Mouse (Mus musculus) embryonic fibroblast, embryonic 13.5 days (primary cell): ENCODE measurements around the gene Rab37. TPM values are rescaled to one million over a fixed set of nuclear protein-coding genes. Genes with fewer than 3 reads are reported as not detected.

ENCODE experiments used
- H3K27ac ChIP-seq: 2 replicates; pipeline ENCODE4 v1.5.1; 2012; ENCODE audit warnings: low read length, control low read depth, inconsistent platforms; ENCODE audit not compliant: insufficient read depth
- H3K4me1 ChIP-seq: 2 replicates; pipeline ENCODE4 v1.6.1; 2011; ENCODE audit warnings: low read length; ENCODE audit not compliant: control insufficient read depth, insufficient read depth
- H3K4me3 ChIP-seq: 2 replicates; pipeline ENCODE4 v1.5.1; 2011; ENCODE audit warnings: mild to moderate bottlenecking, control low read depth, low read length; ENCODE audit not compliant: insufficient read depth
- CTCF ChIP-seq: IDR thresholded peaks from 2 replicates; pipeline ENCODE4 v1.5.1; 2011; ENCODE audit warnings: mild to moderate bottlenecking, control low read depth, low read length, moderate library complexity, borderline replicate concordance; ENCODE audit not compliant: insufficient read depth
- POLR2A ChIP-seq: IDR thresholded peaks from 2 replicates; pipeline ENCODE4 v1.6.1; 2011; ENCODE audit warnings: low read depth, mild to moderate bottlenecking, control low read depth, low read length, moderate library complexity
- polyA plus RNA-seq: library from polyadenylated mRNA; stranded (reverse); fragments of >200 nt; gene quantifications from 2 replicates; pipeline ENCODE4 v1.2.4, GENCODE M21; 2011; ENCODE audit warnings: low read depth; ENCODE audit not compliant: missing spikeins, insufficient read length

Gene Rab37
- polyA plus RNA-seq, 1 experiment: 0.32 TPM

GRCm38 (mm10) chr11:115151755-115152429, 60.7 kb downstream of the Rab37 start:
- Histone ChIP-seq H3K27ac (no peak overlapping the region), H3K4me3 (peak overlapping the region; percentile 25; the same call in 1 of the 2 replicates), H3K4me1 (no peaks in the 10 kb centered on the region)
- TF ChIP-seq POLR2A (no peak), CTCF (no peak)

- TF ChIP-seq CTCF (no peak), POLR2A (no peak)
- H3K27ac ChIP-seq: no peak overlapping the region
- H3K4me3 ChIP-seq: no peak overlapping the region
- H3K4me1 ChIP-seq: no peaks in the 10 kb centered on the region
Observed at GRCm38 (mm10) chr11:115153088-115153487, 61.9 kb downstream of the Rab37 start.

- H3K4me3 ChIP-seq: no peak overlapping the region
- TF ChIP-seq POLR2A (no peak), CTCF (peak; percentile 82)
- H3K27ac ChIP-seq: no peak overlapping the region
- no peaks in the 10 kb centered on the region for H3K4me1 ChIP-seq
Observed at GRCm38 (mm10) chr11:115153699-115154292, 62.6 kb downstream of the Rab37 start.

GRCm38 (mm10) chr11:115155053-115155634, 63.9 kb downstream of the Rab37 start:
- H3K4me1 ChIP-seq: no peaks in the 10 kb centered on the region
- TF ChIP-seq CTCF: no peak
- no peak for TF ChIP-seq POLR2A
- H3K27ac ChIP-seq: no peak overlapping the region
- no peak overlapping the region for H3K4me3 ChIP-seq

GRCm38 (mm10) chr11:115157933-115158719, 66.9 kb downstream of the Rab37 start:
- no peak overlapping the region for H3K4me3 ChIP-seq
- H3K27ac ChIP-seq: no peak overlapping the region
- no peaks in the 10 kb centered on the region for H3K4me1 ChIP-seq
- TF ChIP-seq CTCF (no peak), POLR2A (no peak)

- no peak for TF ChIP-seq POLR2A
- TF ChIP-seq CTCF: peak; percentile 41; the same call in 1 of the 2 replicates
- H3K4me3 ChIP-seq: no peak overlapping the region
- no peaks in the 10 kb centered on the region for H3K4me1 ChIP-seq
- H3K27ac ChIP-seq: no peak overlapping the region
Observed at GRCm38 (mm10) chr11:115160016-115160797, 69.0 kb downstream of the Rab37 start.

GRCm38 (mm10) chr11:115160883-115161577, 69.8 kb downstream of the Rab37 start:
- no peaks in the 10 kb centered on the region for H3K4me1 ChIP-seq
- peak; percentile 91 for TF ChIP-seq CTCF
- no peak for TF ChIP-seq POLR2A
- no peak overlapping the region for H3K27ac ChIP-seq
- H3K4me3 ChIP-seq: no peak overlapping the region

- H3K27ac ChIP-seq: no peak overlapping the region
- H3K4me3 ChIP-seq: no peak overlapping the region
- TF ChIP-seq CTCF (no peak), POLR2A (no peak)
- H3K4me1 ChIP-seq: no peaks in the 10 kb centered on the region
Observed at GRCm38 (mm10) chr11:115161578-115162204, 70.5 kb downstream of the Rab37 start.

GRCm38 (mm10) chr11:115162205-115162601, 71.0 kb downstream of the Rab37 start:
- TF ChIP-seq CTCF: no peak
- no peak for TF ChIP-seq POLR2A
- no peak overlapping the region for H3K27ac ChIP-seq
- H3K4me3 ChIP-seq: no peak overlapping the region
- H3K4me1 ChIP-seq: no peaks in the 10 kb centered on the region
